Mouse (Mus musculus): Measurements from ENCODE around the gene Gbp5.

DNA sequence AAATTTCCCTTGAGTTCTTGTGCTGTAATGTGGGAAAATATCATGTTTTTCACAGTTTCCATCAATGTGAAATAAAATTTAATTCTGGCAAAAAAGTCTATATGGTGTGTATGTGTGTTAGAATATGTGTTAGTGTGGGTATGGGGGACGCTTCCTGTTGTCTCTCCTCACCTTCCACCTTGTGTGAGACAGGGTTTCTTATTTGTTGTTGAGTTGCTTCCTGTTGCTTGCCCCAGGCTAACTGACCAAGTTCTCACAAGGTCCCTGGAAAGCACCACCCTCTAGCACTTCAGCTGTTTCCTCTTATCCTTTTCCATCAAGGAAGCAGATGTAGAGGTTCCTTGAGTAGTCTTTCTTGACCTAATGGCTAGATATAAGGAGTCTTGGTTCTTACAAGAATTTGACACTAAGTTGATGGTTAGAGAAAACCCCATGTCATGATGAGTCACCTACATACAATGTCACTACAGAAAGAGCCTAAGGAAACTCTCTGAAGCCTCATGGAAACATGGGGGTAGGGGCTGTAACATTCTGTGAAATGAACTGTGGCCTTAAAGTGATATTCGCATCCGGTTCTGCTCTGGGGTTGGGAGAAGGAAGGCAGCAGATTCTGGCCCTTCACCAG lies 56.4 kb downstream of the Gbp5 start:
- TF ChIP-seq CTCF (IDR thresholded peaks at IDR 0.05; ENCODE audit: low read depth, low read length): no peak
- no peak for TF ChIP-seq POLR2A (IDR thresholded peaks at IDR 0.05; ENCODE audit: borderline replicate concordance, low read depth, low read length)

All from bone marrow macrophage, adult 2 months (primary cell).